Mouse (Mus musculus) thymus, postnatal 4 days (tissue): ENCODE results near the gene Podxl2.

Experiments
- DNase-seq: peaks from one replicate; pipeline ENCODE4 v3.0.0; 2021

Gene Podxl2

DNA sequence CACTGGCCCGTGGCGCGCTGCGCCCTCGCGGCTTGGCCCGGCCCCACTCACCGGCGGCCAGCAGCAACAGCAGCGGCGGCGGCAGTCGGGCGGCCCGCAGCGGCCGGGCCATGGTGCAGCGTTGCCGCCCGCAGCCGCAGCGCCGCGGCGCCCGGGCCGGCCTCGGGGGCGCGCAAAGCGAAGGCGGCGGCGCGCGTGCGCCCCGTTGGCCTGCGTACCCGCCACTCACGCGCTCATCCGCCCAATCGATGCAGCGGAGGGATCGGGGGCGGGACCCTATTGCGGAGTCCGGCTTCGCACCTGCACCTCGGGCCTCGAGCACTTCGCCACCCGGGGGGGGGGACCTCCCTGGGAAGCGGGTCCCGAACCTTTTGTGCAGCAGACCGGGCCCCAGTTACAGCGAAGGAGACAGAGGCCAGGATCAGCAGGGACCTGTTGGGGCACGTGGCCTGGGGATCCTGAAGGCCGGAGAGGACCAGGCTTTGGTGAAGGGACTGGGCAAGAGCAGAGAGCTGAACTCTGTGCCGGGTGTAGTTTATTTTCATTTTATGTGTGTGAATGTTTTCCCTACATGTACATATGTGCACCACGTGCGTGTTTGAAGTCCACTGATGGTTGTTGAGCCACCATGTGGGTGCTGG is at the start of gene Podxl2:
Gene Podxl2, minus strand, starts transcription at position 177 of the 641 bp plus-strand sequence.
- DNase-seq: peak; percentile 88

DNA sequence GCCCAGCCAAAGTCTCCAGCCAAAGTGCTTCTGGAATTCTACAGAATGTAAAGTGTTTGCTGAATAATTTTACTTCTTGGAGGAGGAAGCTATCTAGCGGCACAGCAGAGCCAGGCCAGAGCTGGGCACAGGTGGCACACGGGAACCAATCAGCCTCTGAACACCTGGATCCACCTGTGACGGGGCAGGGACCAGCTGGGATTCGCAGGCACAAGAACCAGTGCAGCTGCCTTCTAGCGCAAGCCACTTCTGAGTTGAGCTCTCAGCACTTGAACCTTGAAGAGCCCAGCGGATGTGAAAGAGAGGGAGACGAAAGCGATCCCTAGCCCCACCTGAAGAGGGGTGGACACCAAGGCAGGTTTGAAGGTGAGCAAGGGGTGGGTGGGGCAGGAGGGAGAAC is 44.0 kb upstream of the Podxl2 start:
- peak; percentile 14 for DNase-seq

DNA sequence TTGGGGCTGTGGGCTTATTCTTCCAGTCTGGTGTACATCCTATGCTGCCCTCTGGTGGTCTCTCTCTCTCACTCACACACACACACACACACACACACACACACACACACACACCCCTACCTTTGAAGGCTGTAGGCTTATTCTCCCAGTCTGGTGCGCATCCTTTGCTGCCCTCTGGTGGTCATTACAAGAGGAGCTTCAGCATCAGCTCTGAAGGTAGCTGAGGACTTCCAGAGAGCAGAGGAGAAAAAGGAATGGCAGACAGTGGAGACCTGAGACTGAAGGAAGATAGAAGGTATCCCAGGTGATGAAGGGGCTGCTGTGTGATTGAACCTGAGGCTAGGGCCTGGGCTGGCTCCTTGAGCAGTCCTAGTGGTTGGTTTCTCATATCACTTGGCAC is 41.3 kb upstream of the Podxl2 start:
- DNase-seq: peak; percentile 71

DNA sequence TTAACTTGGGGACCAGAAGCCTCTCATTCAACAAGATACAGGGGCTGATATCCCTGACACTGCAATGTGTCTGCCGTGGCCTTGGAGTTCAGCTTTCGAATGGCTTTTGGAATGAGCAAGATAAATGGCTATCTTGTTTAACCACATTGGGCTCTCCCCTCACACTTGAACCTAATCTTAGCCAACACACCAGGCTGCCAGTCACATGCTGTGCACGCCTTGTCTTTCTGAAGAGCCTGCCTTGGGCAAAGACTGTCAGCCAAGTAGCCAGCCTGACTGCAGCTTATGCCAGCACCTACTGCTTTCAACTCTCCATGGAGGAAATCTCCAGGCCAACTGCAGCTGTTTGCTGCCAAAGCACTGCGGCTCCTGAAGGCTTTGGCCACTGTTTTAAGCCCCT is 40.7 kb upstream of the Podxl2 start:
- peak; percentile 10 for DNase-seq

DNA sequence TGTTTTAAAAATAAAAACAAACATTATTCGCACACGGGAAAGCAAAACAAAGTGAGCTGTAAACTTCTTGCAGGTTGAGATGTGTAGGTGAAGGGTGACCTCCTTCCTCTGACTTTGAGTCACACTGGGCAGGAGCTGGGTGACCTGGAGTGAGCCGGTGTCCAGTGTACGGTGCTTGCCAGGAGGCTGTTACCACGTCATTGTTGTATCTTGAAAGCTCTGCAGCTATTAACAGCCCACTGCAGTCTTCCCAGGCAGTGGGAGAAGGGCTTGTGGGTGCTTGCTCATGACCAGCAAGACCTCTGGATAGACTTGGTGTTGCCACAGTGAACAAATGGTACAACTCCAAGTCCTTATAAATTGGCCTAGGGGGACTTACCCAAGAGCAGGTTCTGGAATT is 40.0 kb upstream of the Podxl2 start:
- no peak for DNase-seq

DNA sequence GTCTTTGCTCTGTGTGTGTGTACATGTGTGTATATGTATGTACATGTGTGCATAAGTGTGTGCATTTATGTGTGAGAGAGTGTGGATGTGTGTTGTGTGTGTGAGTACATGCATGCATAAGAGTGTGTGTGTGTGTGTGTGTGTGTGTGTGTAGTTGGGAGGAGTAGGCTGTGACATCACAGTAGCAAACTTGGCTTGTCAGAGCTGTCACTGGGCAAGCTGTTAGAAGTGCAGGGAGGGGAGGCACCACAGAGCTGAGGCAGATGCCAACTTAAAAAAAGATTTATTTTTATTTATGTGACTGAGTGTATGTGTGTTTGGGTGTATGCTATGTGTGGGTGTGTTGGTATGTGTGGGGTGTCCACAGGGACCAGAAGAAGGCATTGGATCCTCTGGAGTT is 38.6 kb upstream of the Podxl2 start:
- DNase-seq: no peak

DNA sequence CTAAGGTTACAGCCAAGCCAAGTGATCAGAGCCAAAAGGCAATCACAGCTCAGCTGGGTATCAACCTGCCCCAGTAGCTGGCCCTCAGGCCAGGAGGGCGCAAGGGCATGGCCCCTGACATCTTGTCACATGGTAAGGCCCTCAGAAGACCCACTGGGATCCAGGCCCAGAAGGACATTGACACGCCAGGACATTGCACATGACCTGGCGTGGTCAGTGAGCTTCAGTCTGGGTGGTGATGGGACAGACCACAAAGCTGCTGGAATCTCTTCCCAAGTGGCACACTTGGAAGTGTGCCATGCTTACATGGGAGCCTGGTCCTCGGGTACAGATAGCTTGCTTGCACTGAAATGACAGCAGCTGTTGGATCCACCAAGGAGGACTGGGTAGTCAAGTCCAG is 38.2 kb upstream of the Podxl2 start:
- DNase-seq: no peak

DNA sequence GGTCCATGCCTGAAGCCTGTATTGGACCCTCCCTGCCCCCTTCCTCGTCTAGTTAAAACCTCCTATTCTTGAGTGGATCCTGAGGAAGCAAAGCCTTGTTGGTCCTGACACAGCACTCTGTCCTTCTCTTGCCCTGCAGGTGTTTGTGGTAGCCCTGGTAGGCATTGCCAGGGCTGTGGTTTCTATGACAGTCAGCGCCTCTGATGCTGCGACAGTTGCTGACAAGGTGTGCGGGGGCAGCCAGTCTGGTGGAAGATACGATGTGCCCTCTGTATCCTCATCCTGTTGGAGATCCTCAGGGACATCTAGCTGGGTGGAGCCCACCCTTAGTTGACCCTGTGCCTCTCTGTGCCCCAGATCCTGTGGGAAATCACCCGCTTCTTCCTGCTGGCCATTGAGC is 34.3 kb upstream of the Podxl2 start:
- peak; percentile 55 for DNase-seq

DNA sequence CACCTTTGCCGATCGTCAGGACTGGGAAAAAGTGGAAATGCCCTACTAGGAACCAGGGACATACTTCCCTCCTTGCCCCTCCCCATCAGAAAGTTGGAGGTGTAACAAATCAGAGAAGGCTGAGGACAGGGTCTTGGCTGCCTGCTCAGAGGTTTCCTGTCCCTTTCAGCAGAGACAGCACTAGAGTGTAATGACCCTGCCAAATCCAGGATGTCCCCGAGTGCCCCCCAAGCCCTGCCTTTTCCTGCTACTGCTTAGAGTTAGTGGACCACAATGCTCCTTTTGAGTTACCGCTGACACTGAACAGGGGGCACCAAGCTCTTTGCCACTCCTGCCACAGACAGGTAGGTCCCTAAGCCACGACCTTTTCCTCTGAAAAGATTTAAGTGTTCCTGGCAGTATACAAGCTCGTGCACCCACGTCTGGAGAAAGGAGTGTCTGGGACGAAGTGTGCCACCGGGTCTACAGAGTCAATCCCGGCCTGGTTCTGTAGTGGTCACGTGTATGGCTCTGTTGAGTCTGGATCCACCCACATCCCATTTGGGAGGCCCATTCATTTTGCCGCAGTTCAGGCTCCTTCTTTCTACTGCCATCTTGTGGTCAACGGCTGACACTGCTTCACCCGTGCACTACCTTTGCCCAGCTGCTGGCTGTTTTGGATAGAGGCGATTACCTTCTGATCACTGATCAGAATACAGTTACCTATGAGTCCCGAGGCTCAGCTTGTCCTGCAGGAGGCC is 31.7 kb upstream of the Podxl2 start:
- DNase-seq: peak; percentile 68

DNA sequence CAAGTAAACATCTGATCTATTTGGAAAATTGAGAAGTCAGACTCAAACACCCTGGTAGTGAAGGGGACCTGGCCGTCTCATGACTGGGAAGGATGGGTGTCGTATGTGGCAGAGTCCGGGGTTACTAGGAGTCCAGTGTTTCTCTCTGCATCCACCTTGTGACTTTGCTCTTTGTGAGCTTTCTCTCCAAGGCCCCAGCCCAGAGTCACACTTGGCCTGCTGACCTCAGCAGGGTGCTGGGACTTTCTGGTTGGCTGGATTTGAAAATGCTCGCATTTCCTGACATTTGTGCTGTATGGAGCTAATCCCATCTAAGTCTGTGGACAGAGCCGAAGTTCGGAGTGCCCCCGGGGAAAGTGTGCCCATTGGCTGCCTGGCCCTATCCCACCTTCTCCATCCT is 30.2 kb upstream of the Podxl2 start:
- DNase-seq: no peak

DNA sequence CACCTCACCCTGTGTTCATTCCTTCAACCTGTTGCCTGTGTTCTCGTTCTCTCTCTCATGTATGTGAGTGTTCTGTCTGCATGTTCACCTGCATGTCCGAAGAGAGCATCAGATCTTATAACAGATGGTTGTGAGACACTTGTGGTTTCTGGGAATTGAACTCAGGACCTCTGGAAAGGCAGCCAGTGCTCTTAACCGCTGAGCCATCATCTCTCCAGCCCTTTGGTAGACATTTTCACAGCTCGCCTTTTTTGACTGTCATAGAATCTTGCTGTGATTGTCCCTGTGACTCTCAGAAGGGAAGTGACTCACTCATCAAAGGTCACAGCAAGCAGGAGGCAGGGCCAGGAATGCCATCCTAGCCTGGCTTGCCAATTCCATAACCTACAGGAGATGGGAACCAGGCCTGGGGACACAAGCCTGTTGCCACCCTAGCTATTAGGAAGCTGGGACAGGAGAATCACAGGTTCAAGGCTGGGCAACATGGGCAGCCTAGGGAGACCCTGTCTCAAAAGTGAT is 29.7 kb upstream of the Podxl2 start:
- no peak for DNase-seq

DNA sequence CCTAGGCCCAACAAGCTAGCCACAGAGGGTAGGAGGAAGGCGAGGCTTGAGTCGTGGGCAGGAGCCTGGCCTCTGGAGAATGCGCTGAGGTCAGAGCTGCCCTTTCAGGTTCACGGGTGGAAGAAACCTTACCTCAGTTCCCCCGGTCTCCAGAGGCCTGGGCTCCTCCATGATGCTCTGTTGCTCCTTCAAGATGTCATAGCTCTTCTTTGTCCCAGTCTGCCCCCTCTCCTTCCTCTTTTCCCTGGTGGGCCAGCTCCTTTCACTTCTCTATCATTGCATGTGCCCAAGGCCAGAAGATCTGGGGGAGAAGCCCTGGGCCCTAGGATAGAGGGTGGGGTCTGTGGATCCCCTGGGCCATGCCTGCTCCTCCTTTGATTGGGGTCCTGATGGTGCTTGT is 28.9 kb upstream of the Podxl2 start:
- no peak for DNase-seq

DNA sequence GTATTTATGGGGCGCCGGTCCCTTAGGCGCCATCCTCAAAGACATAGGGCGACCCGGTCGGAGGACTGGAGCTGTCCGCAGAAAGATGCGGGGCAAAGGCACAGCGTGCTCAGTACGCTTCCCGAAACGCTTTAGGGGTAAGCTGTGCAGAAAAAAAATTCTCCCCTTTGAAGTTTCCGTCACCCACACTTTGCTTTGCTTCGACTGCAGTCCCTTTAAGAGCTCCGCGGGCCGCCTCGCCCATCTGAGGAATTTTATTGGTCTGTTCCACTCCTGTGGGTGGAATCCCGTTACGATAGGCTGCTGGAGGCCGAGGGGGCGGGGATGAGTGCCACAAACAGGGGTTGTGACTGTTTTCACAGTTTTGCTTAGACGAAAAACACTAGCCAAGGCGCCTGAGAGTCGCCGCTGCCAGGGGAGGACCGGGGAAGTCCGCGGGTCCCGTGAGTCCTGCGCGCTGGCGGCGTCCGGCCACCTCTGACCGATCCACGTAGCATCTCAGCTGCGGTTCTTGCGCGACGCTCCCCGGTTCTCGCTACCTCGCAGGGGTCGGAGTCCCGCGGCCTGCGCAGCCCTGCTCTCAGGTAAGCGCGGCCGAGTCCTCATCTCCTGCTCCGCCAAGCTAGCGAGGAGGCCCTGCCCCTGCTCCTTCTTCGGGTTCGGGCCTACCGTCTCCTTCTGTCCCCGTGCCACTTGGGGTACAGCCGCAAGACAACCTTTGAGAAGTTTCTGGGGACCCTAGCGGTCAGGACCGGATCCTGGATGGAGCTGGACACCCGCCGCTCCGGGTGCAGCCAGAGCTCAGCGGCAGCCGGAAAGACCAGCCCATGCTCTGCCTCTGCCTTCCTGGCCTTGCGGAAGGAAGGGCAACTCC is 27.3 kb upstream of the Podxl2 start, which contains the start of gene Tpra1:
Gene Tpra1, plus strand, starts transcription at position 305 of the 874 bp plus-strand sequence.
- DNase-seq: peak; percentile 95

DNA sequence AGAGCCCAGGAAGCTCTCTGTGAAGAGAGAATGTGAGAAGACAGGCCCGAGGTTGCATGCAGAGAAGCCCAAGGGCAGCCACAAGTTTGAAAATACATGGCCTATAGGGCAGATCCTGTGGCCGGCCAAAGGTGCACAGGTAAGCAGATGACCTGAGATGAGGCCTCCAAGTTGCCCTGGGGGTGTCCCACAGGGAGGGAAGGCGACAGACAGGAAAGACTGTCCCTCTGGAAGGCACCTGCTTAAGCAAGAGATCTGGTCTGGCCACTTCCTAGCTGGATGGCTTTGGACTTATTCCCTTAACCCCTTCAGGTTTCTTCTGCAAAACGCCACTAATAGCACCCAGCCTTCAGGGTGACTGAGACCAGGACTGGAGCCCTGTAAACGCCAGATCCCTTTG is 26.6 kb upstream of the Podxl2 start:
- DNase-seq: no peak

DNA sequence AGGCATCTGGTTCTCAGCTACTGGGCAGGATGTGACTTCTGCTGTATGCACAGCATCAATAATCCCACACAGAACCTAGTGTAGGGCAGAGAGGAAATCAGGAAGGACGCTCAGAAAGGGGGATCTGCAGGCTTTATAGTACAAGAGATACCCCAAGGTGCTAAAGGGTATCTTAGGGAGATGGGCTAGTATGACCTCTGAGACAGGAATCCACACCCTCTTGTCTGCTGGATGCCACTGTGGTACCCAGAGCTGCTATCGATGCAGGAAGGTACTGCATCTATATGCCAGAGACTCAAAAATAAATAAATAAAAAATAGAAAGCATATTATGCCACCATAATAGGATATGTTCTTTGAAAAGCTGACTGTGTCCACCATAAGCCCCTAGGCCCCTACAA is 24.8 kb upstream of the Podxl2 start:
- no peak for DNase-seq

DNA sequence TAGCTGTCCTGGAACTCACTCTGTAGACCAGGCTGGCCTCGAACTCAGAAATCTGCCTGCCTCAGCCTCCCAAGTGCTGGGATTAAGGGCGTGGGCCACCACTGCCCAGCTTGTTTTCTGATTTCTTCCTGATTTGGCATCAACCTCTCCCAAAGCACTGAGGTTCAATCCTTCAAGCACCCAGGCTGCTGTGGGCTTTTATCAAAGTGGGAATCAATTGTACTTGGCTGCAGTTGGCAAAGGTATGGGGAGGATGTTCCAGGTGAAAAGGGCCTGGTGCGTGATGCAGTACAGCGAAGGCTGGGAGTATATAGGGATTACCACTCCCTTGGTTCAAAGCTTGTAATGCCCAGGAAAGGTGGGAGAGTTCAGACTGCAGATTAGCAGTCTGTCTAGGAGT is 24.2 kb upstream of the Podxl2 start:
- DNase-seq: no peak

DNA sequence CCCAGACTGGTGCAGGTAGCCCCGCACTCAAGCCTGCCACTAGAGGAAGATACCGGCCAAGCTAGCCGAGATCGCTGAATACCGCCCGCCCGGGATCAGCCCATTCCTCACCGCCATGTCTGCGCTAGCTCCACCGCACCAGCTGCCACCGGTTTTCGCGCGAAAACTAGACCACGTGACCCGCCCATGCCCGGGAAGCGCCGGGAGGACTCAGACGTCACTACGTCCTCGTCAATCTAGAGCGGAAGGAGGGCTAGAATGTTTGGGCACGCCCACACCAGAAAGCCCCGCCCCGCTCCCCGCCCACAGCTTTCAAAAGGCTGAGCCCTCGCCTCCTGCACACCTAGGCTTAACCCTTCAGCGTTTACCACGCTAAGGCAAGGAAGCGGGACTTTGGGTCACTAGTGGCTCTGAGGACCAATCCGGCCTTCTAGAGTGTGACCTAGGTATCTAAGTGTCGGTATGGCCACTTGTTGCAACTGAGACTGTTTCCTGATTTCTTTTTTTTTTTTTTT is 23.7 kb upstream of the Podxl2 start, which contains the start of gene Mcm2:
Gene Mcm2, minus strand, starts transcription at position 247 of the 515 bp plus-strand sequence.
- peak; percentile 98 for DNase-seq

DNA sequence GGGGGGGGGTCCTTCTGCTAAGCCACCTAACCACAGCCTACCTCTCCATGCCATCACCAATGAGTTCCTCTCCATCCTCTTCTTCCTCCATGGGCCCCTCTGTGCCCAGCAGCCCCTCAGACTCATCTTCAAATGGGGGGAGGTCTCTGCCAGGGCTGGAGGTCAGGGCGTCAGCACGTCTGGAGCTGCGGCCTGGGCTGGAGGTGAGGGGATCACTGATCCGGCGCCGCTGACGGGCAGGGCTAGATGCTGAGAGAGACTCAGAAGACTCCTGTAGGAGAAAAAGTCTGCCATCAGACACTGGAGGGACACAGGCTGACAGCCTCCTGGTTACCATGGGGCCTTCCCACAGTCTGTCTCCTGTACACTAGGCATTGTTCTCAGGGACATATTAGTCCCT is 22.4 kb upstream of the Podxl2 start:
- DNase-seq: no peak

DNA sequence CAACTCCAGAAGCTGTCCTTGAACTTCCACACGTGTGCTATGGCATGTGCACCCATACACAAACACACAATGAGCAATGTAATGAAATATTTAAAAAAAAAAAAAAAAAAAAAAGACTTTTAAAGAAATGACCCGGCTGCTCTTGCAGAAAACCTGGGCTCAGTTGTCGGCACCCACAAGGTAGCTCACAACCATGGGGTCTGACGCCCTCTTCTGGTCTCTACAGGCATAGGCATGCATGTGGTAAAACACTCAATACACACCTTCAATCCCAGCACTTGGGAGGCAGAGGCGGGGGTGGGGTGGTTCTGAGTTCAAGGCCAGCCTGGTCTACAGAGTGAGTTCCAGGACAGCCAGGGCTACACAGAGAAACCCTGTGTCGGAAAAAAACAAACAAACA is 21.1 kb upstream of the Podxl2 start:
- DNase-seq: no peak

DNA sequence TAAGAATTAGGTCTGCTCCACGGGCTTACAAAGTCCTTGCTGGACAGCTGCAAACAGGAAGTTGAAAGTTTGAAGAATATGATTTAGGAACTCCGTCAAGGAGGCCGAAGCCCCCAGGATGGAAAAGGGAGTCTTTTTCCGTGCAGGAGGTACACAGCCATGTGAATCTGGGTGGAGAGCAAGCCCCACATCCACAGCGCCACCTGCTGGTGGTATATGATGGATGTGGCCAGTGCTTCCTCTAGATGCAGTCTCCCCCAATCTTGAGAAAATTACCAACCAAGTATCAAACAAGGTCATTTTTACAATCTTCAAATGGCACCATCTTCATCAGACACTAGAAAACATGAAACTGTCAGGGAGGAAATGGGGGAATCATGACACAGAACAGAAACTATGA is 18.7 kb upstream of the Podxl2 start:
- DNase-seq: peak; percentile 90

DNA sequence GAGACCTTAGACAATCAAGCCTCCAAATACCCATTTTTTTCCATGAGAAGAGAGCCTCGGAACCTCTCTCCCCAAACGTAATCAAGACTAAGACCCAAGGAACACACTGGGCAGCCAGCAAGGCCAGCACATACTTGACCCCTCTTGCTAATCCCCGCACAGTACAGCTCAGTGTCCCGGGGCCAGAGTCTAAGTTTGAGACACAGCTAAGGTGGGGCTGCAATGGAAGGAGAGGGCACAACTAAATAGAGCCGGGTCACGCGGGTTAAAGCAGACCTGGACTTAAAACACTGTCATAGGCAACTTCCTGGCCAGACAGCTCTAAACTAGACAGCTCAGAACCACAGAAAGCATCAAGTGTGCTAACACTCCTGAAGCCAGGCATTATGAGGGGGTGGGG is 16.0 kb upstream of the Podxl2 start:
- DNase-seq: no peak

DNA sequence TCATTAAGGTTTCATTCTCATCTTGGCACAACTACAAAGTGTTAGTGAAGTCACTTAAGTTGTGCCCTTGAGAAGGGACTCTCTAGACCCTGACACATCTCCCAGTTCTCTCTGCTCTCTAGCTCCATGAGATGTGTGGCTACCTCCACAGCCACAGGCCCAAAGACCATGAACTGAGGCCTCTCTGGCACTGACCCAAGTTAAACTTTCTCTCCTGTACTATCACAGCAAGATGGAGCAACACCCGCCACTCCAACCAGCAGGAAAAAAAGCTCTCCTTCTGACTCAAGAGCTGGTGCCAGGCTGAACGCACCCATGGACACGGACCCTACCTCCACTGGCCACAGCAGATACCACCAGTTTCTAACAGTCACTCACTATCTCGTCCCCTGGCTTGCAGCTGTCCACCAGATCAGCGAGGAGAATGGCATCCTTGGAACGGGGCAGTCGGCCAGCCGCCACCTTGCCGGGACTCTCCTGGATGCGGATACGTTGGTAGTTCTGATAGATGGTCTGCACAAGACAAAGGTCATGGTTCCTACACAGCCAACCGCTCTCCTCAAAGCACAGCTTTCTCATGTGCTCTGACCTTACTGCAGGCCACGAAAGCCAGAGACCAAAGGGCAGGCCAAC is 14.7 kb upstream of the Podxl2 start:
- no peak for DNase-seq
